Mouse (Mus musculus) liver, adult 2 months (tissue): ENCODE measurements around the gene Hydin.

Experiments used
- CTCF ChIP-seq: fragments of 200-500 bp; IDR thresholded peaks from 2 replicates; pipeline ENCODE4 v1.5.1; 2011; ENCODE audit warnings: low read depth, low read length, control low read depth
- POLR2A ChIP-seq: fragments of 200-500 bp; IDR thresholded peaks from 2 replicates; pipeline ENCODE4 v1.6.1; 2011; ENCODE audit warnings: low read length, control low read depth; ENCODE audit not compliant: insufficient read depth; ENCODE audit errors: extremely low read depth

GRCm38 (mm10) chr8:110651847-110652246, 385.1 kb downstream of the Hydin start:
- TF ChIP-seq POLR2A (no peak), CTCF (no peak)
